Mouse (Mus musculus) embryonic fibroblast, embryonic 13.5 days (primary cell): ENCODE measurements around the gene Chga.

ENCODE experiments used
- CTCF ChIP-seq: IDR thresholded peaks from 2 replicates; pipeline ENCODE4 v1.5.1; 2011; ENCODE audit warnings: mild to moderate bottlenecking, control low read depth, low read length, moderate library complexity, borderline replicate concordance; ENCODE audit not compliant: insufficient read depth
- POLR2A ChIP-seq: IDR thresholded peaks from 2 replicates; pipeline ENCODE4 v1.6.1; 2011; ENCODE audit warnings: low read depth, mild to moderate bottlenecking, control low read depth, low read length, moderate library complexity

- no peak for TF ChIP-seq CTCF
- TF ChIP-seq POLR2A: no peak
Observed at GRCm38 (mm10) chr12:102573036-102573435, 18.3 kb downstream of the Chga start.
